Mouse (Mus musculus): ENCODE results near the gene Fgf14.
"Not testable (repeated sequence)": the region's sequence is repeated elsewhere in the genome, so short reads cannot be mapped to it uniquely, and the experiment has no call there.

Fgf14 gene

DNA sequence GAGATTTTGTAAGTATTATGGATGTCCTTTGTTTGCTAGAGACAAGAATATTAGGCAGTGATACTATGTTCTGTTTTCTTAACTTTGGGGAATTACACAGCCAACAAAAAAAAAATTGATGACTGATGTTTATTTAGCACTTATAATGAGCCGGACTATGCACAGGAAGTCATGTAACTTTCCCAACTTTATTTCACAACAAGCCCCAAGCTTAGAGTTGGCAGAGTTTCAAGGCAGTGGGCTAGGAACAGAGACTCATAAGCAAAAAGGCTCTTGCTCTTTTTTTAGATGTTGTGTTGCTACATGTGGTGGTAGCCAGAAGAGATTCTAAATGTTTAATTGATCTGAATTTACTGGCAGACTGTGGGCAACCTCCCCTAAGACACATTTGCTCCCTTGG is 191.7 kb downstream of the Fgf14 start:
- DNase-seq (ENCODE audit: low spot score in 2 of 2), result no peak

DNA sequence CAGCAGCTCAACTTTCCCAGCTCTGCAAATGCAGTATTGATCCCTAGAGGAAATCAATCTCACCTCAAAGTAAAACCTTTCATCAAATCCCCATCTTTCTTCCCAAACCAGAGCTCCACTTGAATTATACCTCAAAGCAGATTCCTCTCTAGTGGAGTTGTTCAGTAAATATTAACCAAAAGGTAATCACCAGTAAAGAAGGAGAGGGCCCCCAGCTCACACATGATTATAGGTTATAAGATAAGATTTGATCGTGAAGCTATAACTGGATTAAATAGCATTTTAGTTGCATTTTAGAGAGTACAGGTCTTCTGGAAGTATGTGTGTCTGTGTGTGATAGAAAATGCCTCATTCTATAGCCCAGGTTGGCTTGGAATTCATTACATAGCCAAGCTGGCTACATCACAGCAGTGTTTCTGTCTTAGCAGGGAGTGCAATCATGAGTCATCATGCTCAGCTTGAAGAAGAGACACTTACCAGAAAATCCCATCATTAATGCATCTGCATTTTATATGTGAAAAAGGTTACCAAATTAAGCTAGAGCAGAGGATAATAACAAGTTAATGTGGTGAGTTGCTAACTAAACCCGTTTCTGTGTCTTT is 202.8 kb downstream of the Fgf14 start:
- DNase-seq (ENCODE audit: low spot score in 2 of 2), result no peak

- DNase-seq (ENCODE audit: low spot score in 2 of 2), result no peak
Measured at GRCm38 (mm10) chr14:124470909-124471308, 206.0 kb downstream of the Fgf14 start.

GRCm38 (mm10) chr14:124455120-124455519 is 221.8 kb downstream of the Fgf14 start:
- DNase-seq (ENCODE audit: low spot score in 2 of 2), result no peak

GRCm38 (mm10) chr14:124446096-124446840 is 230.7 kb downstream of the Fgf14 start:
- DNase-seq (ENCODE audit: low spot score in 2 of 2), result no peak

DNA sequence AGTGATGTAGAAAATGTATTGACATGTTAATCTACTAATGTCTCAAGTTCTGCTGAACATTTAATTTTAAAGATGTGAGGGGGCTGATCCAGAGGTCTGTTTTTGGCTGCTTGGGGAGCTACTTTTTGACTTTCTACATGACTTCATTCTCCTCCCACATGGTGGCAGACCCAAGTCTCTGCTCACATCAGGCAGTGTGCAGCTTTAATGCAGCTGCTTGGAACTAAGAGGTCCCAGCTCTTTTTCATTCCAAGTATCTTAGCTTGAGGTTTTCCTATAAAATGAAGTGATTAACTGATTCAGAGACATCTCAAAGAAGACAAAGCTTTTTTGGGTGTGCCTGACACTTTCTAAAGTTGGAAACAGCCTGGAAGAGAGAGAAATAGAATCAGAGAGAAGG is 232.1 kb downstream of the Fgf14 start:
- no peak for DNase-seq (ENCODE audit: low spot score in 2 of 2)

DNA sequence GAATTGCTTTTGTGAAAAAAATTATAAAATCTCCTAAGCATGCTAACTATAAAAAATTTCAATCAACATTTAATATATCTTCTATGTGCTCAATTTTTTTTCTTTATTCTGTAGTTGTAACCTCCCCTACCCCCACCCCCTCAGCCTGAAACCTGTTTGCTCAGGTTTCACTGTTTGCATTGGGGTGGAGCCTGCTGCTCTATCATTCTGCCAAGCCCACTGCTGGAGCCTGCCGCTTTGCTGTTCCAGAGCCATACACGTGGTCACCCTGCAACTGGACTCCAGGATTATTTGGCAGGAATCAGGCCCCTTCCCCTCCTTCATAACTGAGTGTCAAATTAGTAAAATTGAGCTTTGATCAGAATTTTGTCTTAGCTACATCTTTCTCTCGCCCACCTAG is 237.6 kb downstream of the Fgf14 start:
- not testable (repeated sequence) for DNase-seq (ENCODE audit: low spot score in 2 of 2)

DNA sequence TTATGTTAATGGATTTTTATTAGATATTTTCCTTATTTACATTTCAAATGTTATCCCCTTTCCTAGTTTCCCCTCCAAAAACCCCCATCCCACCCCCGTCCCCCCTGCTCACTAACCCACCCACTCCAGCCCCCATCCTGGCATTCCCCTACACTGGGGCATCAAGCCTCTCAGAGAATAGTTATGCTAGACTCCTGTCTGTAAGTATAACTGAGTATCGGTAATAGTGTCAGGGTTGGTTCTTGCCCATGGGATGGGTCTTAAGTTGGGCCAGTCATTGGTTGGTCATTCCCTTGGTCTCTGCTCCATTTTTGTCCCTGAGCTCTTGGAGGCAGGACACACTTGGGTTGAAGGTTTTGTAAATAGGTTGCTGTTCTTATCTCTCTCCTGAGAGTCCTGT is 265.0 kb downstream of the Fgf14 start:
- DNase-seq (ENCODE audit: low spot score in 2 of 2), result no peak

DNA sequence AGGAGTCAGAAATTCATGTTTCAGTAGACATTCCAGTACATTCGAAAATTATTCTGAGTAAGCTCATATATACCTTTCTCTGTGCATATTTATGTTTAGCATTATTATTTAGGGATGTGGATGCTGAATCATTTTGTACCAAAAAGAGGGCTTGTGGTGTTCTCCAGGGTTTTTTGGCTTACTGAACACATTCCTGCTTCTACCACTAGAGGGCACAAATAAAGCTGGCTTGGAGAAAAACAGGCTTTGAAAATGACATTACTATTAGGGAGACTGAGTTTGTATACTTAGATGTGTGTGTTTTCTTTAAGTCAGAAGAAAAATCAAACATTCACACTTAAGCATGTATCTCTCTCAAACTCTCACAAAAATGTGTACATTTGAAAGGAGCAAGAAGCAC is 266.0 kb downstream of the Fgf14 start:
- no peak for DNase-seq (ENCODE audit: low spot score in 2 of 2)

DNA sequence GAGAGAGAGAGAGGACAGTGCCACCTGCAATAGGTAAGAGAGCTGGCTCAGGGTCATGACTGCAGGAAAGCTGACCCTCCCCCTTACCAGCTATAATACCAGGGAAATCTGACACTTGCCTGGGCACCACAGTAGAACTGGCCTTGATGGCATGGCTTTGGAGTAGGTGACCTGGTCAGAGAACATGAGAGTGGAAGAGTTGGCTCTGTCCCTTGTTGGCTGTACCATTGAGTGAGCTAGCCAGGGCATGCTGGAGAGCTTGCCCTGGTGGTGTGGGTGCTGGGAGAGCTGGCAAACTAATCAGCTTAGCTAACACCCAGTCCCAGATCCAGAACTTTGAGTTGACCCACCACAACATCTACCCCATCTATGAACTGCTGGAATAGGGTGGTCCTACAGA is 348.5 kb downstream of the Fgf14 start:
- no peak for DNase-seq (ENCODE audit: low spot score in 2 of 2)

- DNase-seq (ENCODE audit: low spot score in 2 of 2), result no peak
Measured at GRCm38 (mm10) chr14:124319017-124319718, 357.8 kb downstream of the Fgf14 start.

DNA sequence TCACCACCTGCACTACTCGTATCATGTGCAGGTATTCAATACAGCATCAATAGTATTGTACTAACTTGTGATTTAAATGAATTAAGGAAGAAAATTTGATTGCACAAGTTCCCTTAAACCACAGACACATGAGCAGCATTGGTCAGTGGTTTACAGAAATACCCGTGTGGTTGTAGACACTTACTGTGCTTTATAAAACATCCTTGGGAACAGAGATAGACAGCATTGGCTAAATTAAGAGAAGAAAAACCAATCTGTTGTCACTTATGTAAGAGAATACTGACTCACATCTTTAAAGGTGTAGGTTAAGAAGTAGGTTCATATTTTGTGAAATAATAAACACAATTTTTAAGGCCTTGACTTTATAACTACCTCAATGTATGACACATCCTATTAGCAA is 361.4 kb downstream of the Fgf14 start:
- DNase-seq (ENCODE audit: low spot score in 2 of 2), result no peak

GRCm38 (mm10) chr14:124287027-124287426 is 389.9 kb downstream of the Fgf14 start:
- DNase-seq (ENCODE audit: low spot score in 2 of 2), result no peak

DNA sequence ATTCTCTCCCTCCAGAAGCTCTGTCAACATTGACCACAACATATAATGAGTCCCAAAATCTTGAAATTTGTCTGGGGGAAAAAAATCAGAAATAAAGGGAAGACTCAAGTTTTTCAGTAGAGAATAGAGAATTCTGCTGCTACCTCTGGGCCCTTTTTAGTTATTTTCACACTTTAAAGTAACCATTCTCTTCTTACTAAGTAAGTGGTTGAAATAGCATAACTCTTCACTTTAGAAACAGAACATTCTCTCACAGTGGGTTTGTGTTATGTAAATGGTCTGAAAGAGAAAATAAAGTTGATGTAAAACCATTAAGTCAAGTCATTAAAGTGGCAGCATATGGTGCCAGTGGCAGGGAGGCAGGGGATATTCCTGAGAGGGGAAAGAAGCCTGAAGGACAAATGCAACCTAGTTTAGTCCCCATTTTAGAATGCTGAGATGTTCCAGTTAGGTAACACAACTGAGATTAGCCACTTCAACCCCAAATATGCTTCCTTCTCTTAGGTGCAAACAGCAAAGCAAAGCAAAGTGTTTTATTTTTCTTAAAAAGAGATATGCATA is 398.5 kb downstream of the Fgf14 start:
- no peak for DNase-seq (ENCODE audit: low spot score in 2 of 2)

GRCm38 (mm10) chr14:124266977-124267376 is 409.9 kb downstream of the Fgf14 start:
- no peak for DNase-seq (ENCODE audit: low spot score in 2 of 2)

DNA sequence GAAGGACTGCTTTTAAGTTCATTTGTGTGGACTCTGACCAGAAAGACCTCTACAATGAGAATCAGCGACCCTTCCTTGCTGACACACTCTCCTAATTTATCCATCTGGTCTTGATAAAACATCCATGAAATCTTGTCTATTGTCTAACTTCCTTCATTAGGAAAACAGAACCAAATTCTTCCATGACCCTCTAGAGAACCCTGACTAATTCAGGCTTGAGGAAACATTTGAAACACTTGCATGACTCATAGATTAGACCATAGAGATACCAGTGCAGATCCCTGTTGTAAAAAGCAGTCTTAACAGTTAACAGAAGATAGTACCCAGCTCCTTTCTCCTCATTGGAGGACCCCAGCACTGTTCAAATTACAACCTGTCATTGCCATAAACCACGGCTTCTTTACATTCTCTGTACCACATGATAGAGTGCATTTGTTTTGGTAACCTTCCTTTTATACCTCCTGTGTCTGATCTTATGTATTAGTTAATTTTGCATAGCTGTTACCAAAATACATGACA is 412.3 kb downstream of the Fgf14 start:
- DNase-seq (ENCODE audit: low spot score in 2 of 2), result no peak

GRCm38 (mm10) chr14:124263199-124263598 is 413.7 kb downstream of the Fgf14 start:
- DNase-seq (ENCODE audit: low spot score in 2 of 2), result no peak

- no peak for DNase-seq (ENCODE audit: low spot score in 2 of 2)
Measured at GRCm38 (mm10) chr14:124247517-124247916, 429.4 kb downstream of the Fgf14 start.

DNA sequence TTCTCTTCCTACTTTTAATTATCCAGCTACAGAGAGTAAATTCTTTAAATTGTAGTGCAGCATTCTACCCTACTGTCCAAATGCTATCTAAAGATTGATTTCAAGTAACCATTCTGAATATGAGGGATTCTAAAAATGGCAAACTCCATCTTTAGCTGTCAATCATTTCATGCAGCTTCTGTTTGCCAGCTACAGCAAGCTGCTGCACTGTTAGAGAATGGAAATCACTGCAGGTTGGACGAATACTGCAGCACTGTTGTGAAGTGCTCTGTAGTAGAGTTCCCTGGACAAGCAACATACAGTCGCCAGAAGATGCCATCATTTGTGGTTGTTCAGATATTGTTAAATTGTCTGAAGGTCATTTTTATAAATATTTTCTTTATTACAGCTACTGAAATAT is 453.5 kb downstream of the Fgf14 start:
- DNase-seq (ENCODE audit: low spot score in 2 of 2), result no peak

GRCm38 (mm10) chr14:124222447-124222846 is 454.5 kb downstream of the Fgf14 start:
- no peak for DNase-seq (ENCODE audit: low spot score in 2 of 2)

DNA sequence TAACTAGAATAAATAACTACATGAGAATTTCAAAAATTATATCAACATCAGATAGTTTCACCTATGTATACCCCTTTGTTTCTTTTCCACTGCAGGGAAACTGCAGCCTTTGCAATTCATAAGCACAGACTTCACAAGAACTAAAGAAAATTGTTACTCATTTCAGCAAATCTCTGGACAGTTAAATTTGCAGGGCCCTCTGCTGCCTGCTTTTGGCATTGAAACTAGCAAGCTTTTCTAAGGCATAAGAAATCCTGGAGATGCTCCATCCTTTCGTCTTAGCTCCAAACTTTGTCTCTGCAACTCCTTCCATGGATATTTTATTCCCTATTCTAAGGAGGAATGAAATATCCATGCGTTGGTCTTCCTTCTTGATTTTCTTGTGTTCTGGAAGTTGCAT is 455.9 kb downstream of the Fgf14 start:
- no peak for DNase-seq (ENCODE audit: low spot score in 2 of 2)

DNA sequence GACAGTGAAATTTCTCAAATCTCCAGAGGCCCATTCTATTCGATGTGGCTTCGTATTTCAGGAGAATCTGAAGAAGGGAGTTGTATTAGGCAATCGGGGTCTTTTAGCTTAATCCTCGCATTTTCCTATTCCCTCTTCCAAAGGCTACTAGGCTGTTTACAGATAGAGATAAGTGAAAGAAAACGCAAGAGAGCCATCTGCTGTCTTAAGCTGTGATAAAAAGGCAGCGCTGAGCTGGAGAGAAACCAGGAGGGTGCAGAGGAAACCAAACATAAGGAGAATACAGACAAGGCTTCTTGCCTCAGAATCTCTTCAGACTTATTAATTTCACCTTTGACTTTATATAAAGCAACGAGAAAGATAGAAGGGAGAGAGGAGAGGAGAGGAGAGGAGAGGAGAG is 481.1 kb downstream of the Fgf14 start:
- no peak for DNase-seq (ENCODE audit: low spot score in 2 of 2)
